Mouse (Mus musculus) liver, postnatal 0 days (tissue): ENCODE data around the gene H2-M10.5. TPM values are rescaled to one million over a fixed set of nuclear protein-coding genes. Genes with fewer than 3 reads are reported as not detected.
"Not testable (repeated sequence)": the region's sequence is repeated elsewhere in the genome, so short reads cannot be mapped to it uniquely, and the experiment has no call there.

Source experiments
- ATAC-seq: fragments of 200-750 bp; cut with Nextera tagmentation; 2 replicates; pipeline ENCODE4 v1.8.0; 2017; ENCODE audit warnings: mild to moderate bottlenecking, moderate library complexity
- DNase-seq: peaks from one replicate; pipeline ENCODE4 v3.0.0-alpha.2; 2016
- H3K27ac ChIP-seq: fragments of 300-500 bp; sonication (generic); 2 replicates; pipeline ENCODE4 v1.5.1; 2014; ENCODE audit warnings: antibody characterized with exemption, moderate library complexity, mild to moderate bottlenecking, low read depth
- H3K27me3 ChIP-seq: fragments of 300-500 bp; sonication (generic); 2 replicates; pipeline ENCODE4 v1.6.1; 2014; ENCODE audit warnings: low read length, control low read depth, mixed read lengths; ENCODE audit not compliant: insufficient read depth
- H3K36me3 ChIP-seq: fragments of 300-500 bp; sonication (generic); replicated peaks from 2 replicates; pipeline ENCODE4 v1.6.1; 2014; ENCODE audit warnings: mild to moderate bottlenecking, control low read depth, low read length, moderate library complexity, mixed read lengths; ENCODE audit not compliant: insufficient read depth
- H3K4me1 ChIP-seq: fragments of 300-500 bp; sonication (generic); 2 replicates; pipeline ENCODE4 v1.6.1; 2014; ENCODE audit warnings: antibody characterized with exemption, mild to moderate bottlenecking, control low read depth; ENCODE audit not compliant: insufficient read depth
- H3K4me2 ChIP-seq: fragments of 300-500 bp; sonication (generic); 2 replicates; pipeline ENCODE4 v1.6.1; 2014; ENCODE audit warnings: low read depth, mild to moderate bottlenecking, low read length, moderate library complexity, mixed read lengths
- H3K4me3 ChIP-seq: fragments of 300-500 bp; sonication (generic); 2 replicates; pipeline ENCODE4 v1.5.1; 2014; ENCODE audit warnings: low read depth, low read length
- H3K9ac ChIP-seq: fragments of 300-500 bp; sonication (generic); replicated peaks from 2 replicates; pipeline ENCODE4 v1.6.1; 2014; ENCODE audit warnings: mild to moderate bottlenecking, moderate library complexity
- H3K9me3 ChIP-seq: fragments of 300-500 bp; sonication (generic); 2 replicates; pipeline ENCODE4 v1.6.1; 2016; ENCODE audit warnings: mild to moderate bottlenecking, control low read depth, low read length, mixed read lengths
- CTCF ChIP-seq: sonication (generic); IDR thresholded peaks from 2 replicates; pipeline ENCODE4 v1.5.1; 2016; ENCODE audit warnings: antibody characterized with exemption, low read depth
- EP300 ChIP-seq: IDR thresholded peaks from 2 replicates; pipeline ENCODE4 v1.6.1; 2016; ENCODE audit warnings: antibody characterized with exemption, low read depth, mild to moderate bottlenecking
- WGBS: fragments of 180-500 bp; shearing (Covaris S2); extraction: QIAGEN DNeasy Blood & Tissue Kit; methylation state at CpG from one replicate; pipeline ENCODE4 v1.1.7; 2014; ENCODE audit not compliant: insufficient replicate concordance; 5-methylcytosine and 5-hydroxymethylcytosine counted together
- polyA plus RNA-seq: library from polyadenylated mRNA; unstranded; fragments of >200 nt; fragmentation: Nextera tagmentation; extraction: Ambion mirVana; gene quantifications from 2 replicates; pipeline ENCODE4 v1.2.1, GENCODE M21; 2015

H2-M10.5 gene
- not detected in 2 replicates for polyA plus RNA-seq

GRCm38 (mm10) chr17:36772610-36773009, at the start of gene H2-M10.5:
H2-M10.5 (plus strand) TSS chr17:36772910.
- not testable (repeated sequence) for ATAC-seq, H3K27ac ChIP-seq, DNase-seq, H3K9ac ChIP-seq, H3K4me2 ChIP-seq, H3K36me3 ChIP-seq, H3K4me3 ChIP-seq, H3K27me3 ChIP-seq, H3K9me3 ChIP-seq, H3K4me1 ChIP-seq
- WGBS: 78% methylated on average over 2 of the region's 2 CpGs

- WGBS: 18% methylated on average over 2 of the region's 2 CpGs
- Histone ChIP-seq H3K27me3 (no peaks in the 10 kb centered on the region), H3K4me1 (no peaks in the 10 kb centered on the region), H3K27ac (no peak overlapping the region), H3K36me3 (no peaks in the 10 kb centered on the region), H3K9ac (no peak overlapping the region), H3K4me2 (no peak overlapping the region), H3K4me3 (no peak overlapping the region), H3K9me3 (no peaks in the 10 kb centered on the region)
- no peak for DNase-seq
- ATAC-seq: no peak
- TF ChIP-seq EP300 (no peak), CTCF (peak; percentile 68)
Measured at GRCm38 (mm10) chr17:36726046-36726445, 46.7 kb upstream of the H2-M10.5 start.

DNA sequence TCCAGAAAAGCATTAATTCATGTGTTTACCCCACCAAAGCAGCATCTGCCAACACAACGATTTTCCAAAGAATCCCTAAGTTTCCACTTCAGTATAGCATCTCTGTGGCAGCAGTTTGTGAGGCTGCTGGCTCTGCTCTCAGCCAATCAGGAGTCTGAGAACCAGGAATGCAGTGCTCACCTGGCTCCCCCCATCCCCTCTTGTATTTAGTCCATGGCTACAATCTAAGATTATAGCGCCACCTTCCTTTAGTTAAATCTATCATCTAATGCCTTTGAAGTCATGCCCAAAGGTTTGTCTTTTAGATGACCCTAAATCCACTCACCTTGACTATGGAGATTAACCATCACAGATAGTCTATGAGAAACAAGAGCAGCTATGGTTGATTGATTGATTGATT, 8.9 kb upstream of the H2-M10.5 start:
- Histone ChIP-seq H3K9ac (no peak overlapping the region), H3K27me3 (no peaks in the 10 kb centered on the region), H3K4me3 (no peak overlapping the region), H3K36me3 (no peaks in the 10 kb centered on the region), H3K4me1 (no peaks in the 10 kb centered on the region), H3K27ac (no peak overlapping the region), H3K4me2 (no peak overlapping the region), H3K9me3 (no peaks in the 10 kb centered on the region)
- WGBS: 38% methylated on average over 2 of the region's 2 CpGs
- no peak for ATAC-seq
- no peak for DNase-seq
- TF ChIP-seq EP300 (no peak), CTCF (no peak)

GRCm38 (mm10) chr17:36764244-36764643, 8.5 kb upstream of the H2-M10.5 start:
- TF ChIP-seq CTCF: peak; percentile 58
- not testable (repeated sequence) for H3K9ac ChIP-seq, ATAC-seq, H3K9me3 ChIP-seq, H3K4me2 ChIP-seq, H3K27ac ChIP-seq, H3K4me1 ChIP-seq, H3K36me3 ChIP-seq, H3K4me3 ChIP-seq, H3K27me3 ChIP-seq
- peak; percentile 17 for DNase-seq
- WGBS: 32% methylated on average over 2 of the region's 2 CpGs

DNA sequence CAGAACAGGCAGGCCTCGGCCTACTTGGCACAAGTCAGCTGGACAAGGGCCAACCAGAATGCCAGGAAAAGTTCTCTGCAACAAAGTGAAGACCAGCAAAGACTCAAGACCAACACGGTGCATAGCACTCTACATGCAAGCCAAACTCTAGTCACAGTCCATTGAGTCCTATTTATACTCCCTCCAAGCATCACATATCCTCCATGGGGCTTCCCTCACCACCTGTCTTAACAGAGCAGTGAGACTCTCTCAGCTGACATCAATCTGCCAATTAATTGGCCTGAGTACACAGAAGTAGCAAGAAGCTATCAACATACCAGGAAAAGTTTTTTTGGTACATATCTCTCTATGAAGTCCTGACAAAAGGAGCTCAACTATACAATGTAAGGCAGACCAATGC, 7.3 kb upstream of the H2-M10.5 start:
- H3K4me2 ChIP-seq, H3K27ac ChIP-seq, H3K27me3 ChIP-seq, H3K4me3 ChIP-seq, H3K9ac ChIP-seq, H3K4me1 ChIP-seq, H3K36me3 ChIP-seq, ATAC-seq, H3K9me3 ChIP-seq, DNase-seq: not testable (repeated sequence)
- 53% methylated on average over 2 of the region's 2 CpGs for WGBS

DNA sequence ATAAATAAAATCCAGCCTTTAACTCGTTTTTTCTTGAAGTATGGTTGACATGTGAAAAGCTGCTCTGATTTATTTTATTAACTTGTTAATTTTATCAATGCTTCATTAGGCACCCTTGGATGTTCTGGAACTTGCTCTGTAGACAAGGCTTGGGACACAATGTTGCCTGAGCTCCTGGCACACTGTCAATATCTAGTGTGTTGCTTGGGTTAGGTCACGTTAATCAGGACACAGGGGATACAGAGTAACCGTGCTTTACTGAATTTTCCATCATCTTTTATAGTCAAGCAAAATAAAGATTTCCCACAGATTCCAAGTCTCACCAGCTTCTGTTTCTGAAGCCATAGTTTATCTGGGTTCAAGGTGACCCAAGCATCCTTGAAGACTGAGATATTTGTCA, 8.8 kb downstream of the H2-M10.5 start:
- whole genome bisulfite sequencing: 48% methylated on average over 3 of the region's 3 CpGs
- Histone ChIP-seq H3K27ac (no peak overlapping the region), H3K4me1 (no peaks in the 10 kb centered on the region), H3K4me2 (no peak overlapping the region), H3K4me3 (no peak overlapping the region), H3K36me3 (no peaks in the 10 kb centered on the region), H3K27me3 (no peaks in the 10 kb centered on the region), H3K9me3 (no peaks in the 10 kb centered on the region), H3K9ac (no peak overlapping the region)
- DNase-seq: no peak
- TF ChIP-seq EP300: no peak
- TF ChIP-seq CTCF: no peak
- ATAC-seq: no peak

GRCm38 (mm10) chr17:36786483-36786886, 13.8 kb downstream of the H2-M10.5 start:
- not testable (repeated sequence) for H3K27ac ChIP-seq, H3K27me3 ChIP-seq, ATAC-seq, H3K9me3 ChIP-seq, DNase-seq, H3K36me3 ChIP-seq, H3K9ac ChIP-seq, H3K4me2 ChIP-seq, H3K4me1 ChIP-seq, H3K4me3 ChIP-seq
- TF ChIP-seq CTCF: peak; percentile 76
- WGBS: 39% methylated on average over 1 of the region's 1 CpGs
